Mouse (Mus musculus) colon, adult 2 months (tissue): ENCODE data around the gene Sfn. TPM values are rescaled to one million over a fixed set of nuclear protein-coding genes. Genes with fewer than 3 reads are reported as not detected.

Experiments used
- polyA plus RNA-seq: library from polyadenylated mRNA; depleted of rRNA; stranded (reverse); fragments of >200 nt; gene quantifications from 2 replicates; pipeline ENCODE4 v1.2.3, GENCODE M21; 2012; rRNA removed

Sfn gene
- polyA plus RNA-seq, result 162 and 234 TPM in 2 replicates

DNA sequence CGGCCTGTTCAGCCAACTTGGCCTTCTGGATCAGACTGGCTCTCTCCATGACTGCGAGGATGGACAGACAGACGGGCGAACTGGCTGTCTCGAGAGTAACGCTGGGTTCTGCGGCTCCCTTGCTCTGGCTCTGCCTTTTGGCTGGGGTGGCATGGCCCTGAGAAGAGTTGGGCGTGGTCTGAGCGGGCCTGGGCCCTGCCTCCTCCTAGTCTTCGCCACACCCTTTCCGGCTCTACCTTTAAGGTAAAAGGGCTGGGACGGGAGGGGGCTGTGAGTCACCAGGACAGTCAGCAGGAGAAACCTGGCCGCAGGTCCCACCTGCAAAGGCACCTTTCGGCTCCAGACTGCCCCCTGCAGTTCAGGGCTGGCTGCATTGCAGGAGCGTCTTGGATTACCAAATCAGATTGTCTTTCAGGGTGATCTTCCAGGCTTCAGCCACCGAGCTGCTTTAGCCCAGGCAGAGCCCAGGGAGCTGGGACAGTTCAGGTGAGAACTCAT is at the start of gene Sfn:
TSS of gene Sfn (minus strand) at position 448 of the 498 bp plus-strand sequence.

GRCm38 (mm10) chr4:133649989-133650699 is 48.2 kb upstream of the Sfn start, which contains the start of gene Zdhhc18:
Zdhhc18 (minus strand) TSS chr4:133650154.

GRCm38 (mm10) chr4:133584059-133584951 is 17.7 kb downstream of the Sfn start, which contains the start of gene Gpn2:
Gpn2 (plus strand) TSS chr4:133584362.

GRCm38 (mm10) chr4:133574070-133574842 is 27.7 kb downstream of the Sfn start, which contains the start of gene Gpatch3:
Gpatch3 (plus strand) TSS chr4:133574745.

GRCm38 (mm10) chr4:133552768-133553447 is 49.1 kb downstream of the Sfn start, which contains the start of gene Nr0b2:
Nr0b2 (plus strand) TSS chr4:133553376.

Other genes with a start within 250 kb of the Sfn start
- 71.1 and 77.4 TPM in 2 replicates for gene Wdtc1, start 248.7 kb downstream of the Sfn start, polyA plus RNA-seq
- gene Slc9a1, start 232.5 kb downstream of the Sfn start, polyA plus RNA-seq, result 56.8 and 75.4 TPM in 2 replicates
- 14.3 and 16.8 TPM in 2 replicates for gene Tent5b, start 122.0 kb downstream of the Sfn start, polyA plus RNA-seq
- gene Trnp1, start 103.6 kb downstream of the Sfn start, polyA plus RNA-seq, result 17.3 and 23.5 TPM in 2 replicates
- gene Kdf1, start 83.2 kb downstream of the Sfn start, polyA plus RNA-seq, result 47.7 and 68.9 TPM in 2 replicates
- gene Nudc, start 56.2 kb downstream of the Sfn start, polyA plus RNA-seq, result 28.1 and 31.4 TPM in 2 replicates
- gene Nr0b2, start 48.8 kb downstream of the Sfn start, polyA plus RNA-seq, result 0.13 and 1.7 TPM in 2 replicates
- gene Gpatch3, start 27.4 kb downstream of the Sfn start, polyA plus RNA-seq, result 4.9 and 6.5 TPM in 2 replicates
- 57.5 and 71.7 TPM in 2 replicates for gene Gpn2, start 17.8 kb downstream of the Sfn start, polyA plus RNA-seq
- 49.5 and 50.4 TPM in 2 replicates for gene Zdhhc18, start 48.0 kb upstream of the Sfn start, polyA plus RNA-seq
- 17.2 and 18.7 TPM in 2 replicates for gene Pigv, start 70.5 kb upstream of the Sfn start, polyA plus RNA-seq
- gene Arid1a, start 154.6 kb upstream of the Sfn start, polyA plus RNA-seq, result 52.8 TPM in 2 replicates